Mouse (Mus musculus) activated CD4-positive, CD25-positive, alpha-beta regulatory T cell, adult 9 weeks (primary cell): ENCODE results near the gene Fam117b. TPM values are rescaled to one million over a fixed set of nuclear protein-coding genes. Genes with fewer than 3 reads are reported as not detected.

ENCODE experiments used
- polyA plus RNA-seq: library from polyadenylated mRNA; unstranded; fragments of 100-300 nt; shearing (Covaris generic); gene quantifications from one replicate; pipeline ENCODE4 v1.2.1, GENCODE M21; 2017

Gene Fam117b
- 6.6 TPM for polyA plus RNA-seq

DNA sequence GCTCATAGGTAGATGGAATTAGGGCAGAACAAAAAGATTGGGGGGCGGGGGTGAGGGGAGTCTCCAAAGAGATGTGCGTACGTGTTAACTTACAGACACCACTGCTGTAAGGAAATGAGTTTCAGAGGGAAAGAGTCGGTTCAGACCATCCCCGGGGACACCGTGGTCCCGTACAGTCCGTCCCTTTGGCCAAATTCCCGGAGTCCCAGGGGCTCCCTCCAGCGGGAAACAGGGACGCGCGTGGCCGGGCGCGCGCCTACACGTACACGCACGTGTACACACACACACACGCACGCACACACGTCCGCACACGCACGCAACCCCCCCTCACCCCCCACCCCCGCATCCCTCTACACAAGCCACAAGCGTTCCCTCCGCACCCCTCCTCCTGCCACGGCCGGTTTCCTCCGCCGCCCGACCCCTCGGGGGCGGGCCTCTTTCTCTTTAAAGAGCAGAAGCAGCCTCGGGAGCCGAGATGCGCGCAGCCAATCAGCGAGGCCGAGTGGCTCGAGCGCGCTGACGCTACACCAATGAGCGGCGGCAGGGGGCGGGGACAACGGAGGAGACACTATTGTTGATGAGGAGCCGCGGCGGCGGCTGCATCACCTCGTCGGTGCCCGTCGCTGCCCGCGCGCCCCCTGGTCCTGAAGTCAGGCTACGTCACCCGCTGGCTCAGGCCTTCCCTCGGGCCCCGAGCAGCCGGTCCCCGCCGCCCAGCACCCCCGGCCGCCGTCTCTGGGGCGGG, at the start of gene Fam117b:
Gene Fam117b, plus strand, starts transcription at position 594 of the 745 bp plus-strand sequence.

Other genes with a start within 250 kb of the Fam117b start
- gene Sumo1, start 242.2 kb upstream of the Fam117b start, polyA plus RNA-seq: 412 TPM
- 214 TPM for gene Nop58, start 228.0 kb upstream of the Fam117b start, polyA plus RNA-seq
- 0.99 TPM for gene Bmpr2, start 149.6 kb upstream of the Fam117b start, polyA plus RNA-seq
- gene Ica1l, start 130.2 kb downstream of the Fam117b start, polyA plus RNA-seq: 1.3 TPM
- 4.8 TPM for gene Carf, start 185.2 kb downstream of the Fam117b start, polyA plus RNA-seq
- gene Wdr12, start 185.6 kb downstream of the Fam117b start, polyA plus RNA-seq: 41.5 TPM